Mouse (Mus musculus) spleen, adult 18-20 months (tissue): ENCODE results near the gene Snap25.

ENCODE experiments used
- DNase-seq, 2 experiments: peaks; one replicate each; pipeline ENCODE4 v3.0.0; 2022; ENCODE audit warnings: mixed read lengths in 2 of 2

Gene Snap25

GRCm38 (mm10) chr2:136816717-136817400, 103.6 kb downstream of the Snap25 start:
- DNase-seq: no peak

GRCm38 (mm10) chr2:136823751-136824716, 110.8 kb downstream of the Snap25 start:
- no peak for DNase-seq

GRCm38 (mm10) chr2:136827612-136828011, 114.4 kb downstream of the Snap25 start:
- no peak for DNase-seq
